Mouse (Mus musculus) liver, embryonic 12.5 days (tissue): ENCODE results near the gene Tex12. TPM values are rescaled to one million over a fixed set of nuclear protein-coding genes. Genes with fewer than 3 reads are reported as not detected.
A peak's percentile ranks its signal among the peaks of the same experiment; 100 is the strongest.

Source experiments
- ATAC-seq: fragments of 200-750 bp; cut with Nextera tagmentation; 2 replicates; pipeline ENCODE4 v1.8.0; 2017; ENCODE audit warnings: moderate number of reproducible peaks, mild to moderate bottlenecking, moderate library complexity
- H3K27ac ChIP-seq: fragments of 300-500 bp; sonication (generic); 2 replicates; pipeline ENCODE4 v1.5.1; 2016; ENCODE audit warnings: mild to moderate bottlenecking
- H3K27me3 ChIP-seq: fragments of 300-500 bp; sonication (generic); replicated peaks from 2 replicates; pipeline ENCODE4 v1.6.1; 2016; ENCODE audit warnings: mild to moderate bottlenecking, moderate library complexity
- H3K36me3 ChIP-seq: fragments of 300-500 bp; sonication (generic); 2 replicates; pipeline ENCODE4 v1.6.1; 2016; ENCODE audit warnings: mild to moderate bottlenecking, moderate library complexity
- H3K4me1 ChIP-seq: fragments of 300-500 bp; sonication (generic); 2 replicates; pipeline ENCODE4 v1.6.1; 2016
- H3K4me2 ChIP-seq: fragments of 300-500 bp; sonication (generic); 2 replicates; pipeline ENCODE4 v1.6.1; 2016; ENCODE audit warnings: mild to moderate bottlenecking, moderate library complexity
- H3K4me3 ChIP-seq: fragments of 300-500 bp; sonication (generic); 2 replicates; pipeline ENCODE4 v1.5.1; 2016; ENCODE audit warnings: mild to moderate bottlenecking, moderate library complexity
- H3K9ac ChIP-seq: fragments of 300-500 bp; sonication (generic); 2 replicates; pipeline ENCODE4 v1.6.1; 2016; ENCODE audit warnings: mild to moderate bottlenecking, moderate library complexity
- H3K9me3 ChIP-seq: fragments of 300-500 bp; sonication (generic); replicated peaks from 2 replicates; pipeline ENCODE4 v1.6.1; 2016; ENCODE audit warnings: mild to moderate bottlenecking, moderate library complexity
- WGBS: fragments of 180-500 bp; shearing (Covaris S2); methylation state at CpG from one replicate; pipeline ENCODE4 v1.1.7; 2016; ENCODE audit not compliant: insufficient replicate concordance; 5-methylcytosine and 5-hydroxymethylcytosine counted together
- polyA plus RNA-seq: library from polyadenylated mRNA; unstranded; fragments of >200 nt; fragmentation: Nextera tagmentation; extraction: Ambion mirVana; gene quantifications from 2 replicates; pipeline ENCODE4 v1.2.1, GENCODE M21; 2016

Gene Tex12
- polyA plus RNA-seq, 1 experiment from 2014 or later, result not detected

DNA sequence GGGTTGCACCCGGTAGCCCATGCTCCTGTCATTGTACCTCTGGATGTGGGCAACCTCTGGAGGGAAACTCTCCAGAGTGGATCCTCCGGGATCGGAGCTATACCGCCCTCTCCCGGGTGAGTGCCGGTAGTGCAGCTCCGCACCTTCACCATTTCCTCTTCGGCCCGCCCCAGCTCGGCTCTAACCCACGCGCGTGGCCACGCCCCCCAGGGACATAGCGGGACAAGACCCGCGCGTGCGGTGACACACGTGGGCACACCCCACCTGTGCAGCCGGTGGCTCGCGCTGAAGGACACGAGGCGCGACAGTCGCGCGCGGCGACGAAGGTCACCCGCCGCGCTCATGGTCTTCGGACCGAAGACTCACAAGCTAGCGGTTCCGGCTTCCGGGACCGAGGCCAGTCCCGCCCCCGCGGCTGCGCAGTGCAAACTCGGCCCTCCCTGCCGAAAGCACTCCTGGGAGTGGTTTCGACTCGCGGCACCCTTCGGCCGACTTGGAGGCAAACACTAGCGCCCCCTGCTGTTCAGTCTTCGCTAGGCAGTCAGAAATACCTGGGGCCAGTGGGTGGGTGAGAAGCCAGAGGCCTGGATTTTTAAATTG lies 32.7 kb downstream of the Tex12 start, which contains the start of gene Pts:
Gene Pts, minus strand, starts transcription at position 432 of the 600 bp plus-strand sequence.
- Histone ChIP-seq H3K27me3 (no peaks in the 10 kb centered on the region), H3K9me3 (no peaks in the 10 kb centered on the region), H3K4me3 (peak within 1 kb of the TSS; percentile 83), H3K4me1 (peaks cover 24% of the 10 kb centered on the region), H3K27ac (peak within 1 kb of the TSS; percentile 80), H3K9ac (peak within 1 kb of the TSS; percentile 81), H3K4me2 (peak within 1 kb of the TSS; percentile 87), H3K36me3 (peaks cover 12% of the 10 kb centered on the region)
- peak; percentile 98 for ATAC-seq
- WGBS, result under 1% methylated on average over 54 of the region's 54 CpGs

DNA sequence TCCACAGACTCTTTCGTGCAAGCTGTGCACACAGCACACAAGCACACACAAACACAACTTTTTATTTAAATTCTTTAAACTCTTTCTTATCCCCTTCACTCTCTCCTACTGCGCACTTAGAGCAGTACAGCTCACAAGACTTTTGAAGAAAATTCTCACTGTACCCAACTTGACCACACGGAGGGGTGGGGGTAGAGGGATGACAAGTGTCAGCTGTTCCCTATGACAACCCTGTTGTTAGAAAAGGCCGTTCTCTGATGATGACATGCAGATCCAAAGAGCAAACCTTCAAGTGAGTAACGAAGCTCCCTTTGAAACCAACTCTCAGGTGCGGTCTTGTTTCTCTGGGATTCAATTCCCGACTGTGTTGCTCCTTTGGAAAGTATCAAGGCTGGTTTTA lies 33.3 kb downstream of the Tex12 start:
- no peaks in the 10 kb centered on the region for H3K9me3 ChIP-seq
- peaks cover 20% of the 10 kb centered on the region for H3K4me1 ChIP-seq
- 27% methylated on average over 7 of the region's 7 CpGs for WGBS
- H3K4me2 ChIP-seq, result peak overlapping the region; percentile 87
- no peaks in the 10 kb centered on the region for H3K27me3 ChIP-seq
- peaks cover 12% of the 10 kb centered on the region for H3K36me3 ChIP-seq
- ATAC-seq, result 0 out of 2 replicates have a peak, but pooled peaks have one; percentile 1
- H3K4me3 ChIP-seq, result peak overlapping the region; percentile 83
- H3K27ac ChIP-seq, result no peak overlapping the region
- peak overlapping the region; percentile 81 for H3K9ac ChIP-seq

DNA sequence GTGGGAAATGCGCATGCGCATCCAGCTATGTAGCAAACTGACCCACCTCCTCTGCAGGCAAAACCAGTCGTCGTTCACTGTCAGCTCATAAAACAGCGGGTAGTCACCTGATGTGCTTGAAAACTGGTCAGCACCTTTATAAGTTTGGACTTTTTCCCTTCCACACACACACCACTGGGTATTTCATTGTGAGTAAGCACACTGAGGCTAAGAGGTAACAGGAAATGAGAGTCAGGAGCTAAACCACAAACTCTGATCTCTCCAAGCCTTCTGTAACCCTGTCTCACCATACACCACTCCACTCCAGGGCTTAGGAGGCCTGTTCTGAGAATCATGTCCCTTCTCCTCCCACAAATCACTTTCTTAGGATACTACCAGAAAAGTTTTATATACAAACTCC lies 35.5 kb downstream of the Tex12 start:
- Histone ChIP-seq H3K27ac (no peak overlapping the region), H3K4me2 (no peak overlapping the region), H3K4me1 (peaks cover 20% of the 10 kb centered on the region), H3K9me3 (no peaks in the 10 kb centered on the region), H3K4me3 (no peak overlapping the region), H3K27me3 (no peaks in the 10 kb centered on the region), H3K9ac (no peak overlapping the region), H3K36me3 (peaks cover 20% of the 10 kb centered on the region)
- no peak for ATAC-seq
- 58% methylated on average over 5 of the region's 5 CpGs for WGBS

DNA sequence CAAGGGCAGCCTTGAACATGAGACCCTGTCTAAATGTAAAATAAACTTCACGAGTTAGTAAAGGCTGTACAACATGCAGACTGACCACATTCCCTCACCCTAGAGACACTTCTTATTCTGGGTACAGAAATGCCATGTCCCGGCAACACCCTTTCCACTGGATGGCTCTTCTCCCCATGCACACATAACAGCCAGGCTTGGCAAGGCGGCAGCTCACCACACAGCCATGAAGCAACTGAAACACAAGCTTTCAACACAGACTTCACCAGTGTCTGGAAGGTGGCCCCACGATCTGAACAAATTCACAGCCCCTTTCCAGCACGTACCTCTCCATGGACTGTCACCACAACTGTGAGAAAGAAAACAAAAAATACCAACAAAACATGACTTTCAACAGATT lies 36.2 kb downstream of the Tex12 start:
- Histone ChIP-seq H3K4me3 (no peak overlapping the region), H3K4me2 (no peak overlapping the region), H3K9ac (no peak overlapping the region), H3K27me3 (no peaks in the 10 kb centered on the region), H3K36me3 (peaks cover 21% of the 10 kb centered on the region), H3K9me3 (no peaks in the 10 kb centered on the region), H3K27ac (no peak overlapping the region), H3K4me1 (peaks cover 20% of the 10 kb centered on the region)
- WGBS, result 70% methylated on average over 5 of the region's 5 CpGs
- no peak for ATAC-seq

DNA sequence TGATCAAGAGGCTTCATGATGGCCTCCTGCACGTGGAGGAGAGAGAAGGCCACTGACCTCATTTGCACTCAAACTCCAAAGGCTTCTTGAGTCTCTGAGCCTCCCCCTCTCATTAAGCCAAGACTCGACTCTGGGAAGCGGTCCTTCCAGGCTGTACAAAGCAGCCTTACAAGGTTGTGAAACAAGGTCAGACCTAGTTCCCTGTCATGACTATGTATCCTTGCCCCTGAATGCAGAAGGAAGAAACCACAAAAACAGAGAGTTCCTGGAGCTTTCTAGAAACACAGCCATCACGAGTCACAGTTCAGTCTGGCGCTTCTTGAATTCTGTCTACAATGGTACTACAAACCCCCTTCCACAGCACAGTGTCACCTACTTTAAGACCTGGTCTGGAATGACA lies 38.6 kb downstream of the Tex12 start:
- no peak for ATAC-seq
- Histone ChIP-seq H3K4me2 (no peak overlapping the region), H3K27me3 (no peaks in the 10 kb centered on the region), H3K9ac (no peak overlapping the region), H3K9me3 (no peaks in the 10 kb centered on the region), H3K36me3 (peaks cover 21% of the 10 kb centered on the region), H3K27ac (no peak overlapping the region), H3K4me3 (no peak overlapping the region), H3K4me1 (peaks cover 15% of the 10 kb centered on the region)
- WGBS, result 62% methylated on average over 5 of the region's 5 CpGs

DNA sequence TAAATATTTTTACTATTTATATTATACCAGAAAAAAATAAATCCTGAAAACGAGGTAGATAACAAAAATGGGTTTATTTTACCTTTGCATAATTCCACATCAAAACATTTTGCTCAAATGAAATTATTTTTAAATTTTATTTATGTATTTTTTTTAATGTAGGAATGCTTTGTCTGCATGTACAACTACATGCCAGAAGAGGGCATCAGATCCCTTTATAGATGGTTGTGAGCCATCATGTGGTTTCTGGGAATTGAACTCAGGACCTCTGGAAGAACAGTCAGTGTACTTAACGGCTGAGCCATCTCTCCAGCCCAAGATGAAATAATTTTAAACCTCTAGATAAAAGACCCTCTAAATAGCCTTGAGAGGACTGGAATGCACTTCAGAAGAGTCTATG lies 39.6 kb downstream of the Tex12 start:
- H3K27ac ChIP-seq, result no peak overlapping the region
- 30% methylated on average over 2 of the region's 2 CpGs for WGBS

DNA sequence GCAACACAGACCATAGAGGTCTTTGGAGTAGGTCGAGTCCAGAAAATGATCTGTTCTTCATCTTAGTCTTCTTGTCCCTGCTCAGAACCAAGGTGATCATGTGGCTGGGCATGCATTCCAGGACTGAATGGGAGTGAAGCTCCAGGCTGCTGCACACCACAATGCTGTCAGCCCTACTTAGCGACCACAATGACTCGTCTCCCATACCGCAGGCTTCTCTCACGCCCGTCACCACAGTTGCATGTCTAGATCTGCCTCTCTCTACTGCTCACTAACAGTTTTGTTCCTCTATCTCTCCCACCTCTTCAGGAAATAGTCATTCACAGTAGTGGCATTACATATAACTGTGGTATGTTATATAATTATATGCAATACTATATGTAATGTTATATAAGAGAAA lies 40.4 kb downstream of the Tex12 start:
- Histone ChIP-seq H3K4me1 (0 out of 2 replicates have a peak, but pooled peaks cover 2% of the 10 kb centered on the region), H3K4me2 (no peak overlapping the region), H3K9me3 (no peaks in the 10 kb centered on the region), H3K9ac (no peak overlapping the region), H3K36me3 (peaks cover 21% of the 10 kb centered on the region), H3K27me3 (no peaks in the 10 kb centered on the region), H3K4me3 (no peak overlapping the region), H3K27ac (no peak overlapping the region)
- no peak; the same call in 1 of the 2 replicates for ATAC-seq
- WGBS, result 34% methylated on average over 6 of the region's 6 CpGs

More for the DNA sequence above, 39.6 kb downstream of the Tex12 start:
- no peaks in the 10 kb centered on the region for H3K27me3 ChIP-seq
- H3K4me2 ChIP-seq, result no peak overlapping the region
- H3K4me1 ChIP-seq, result peaks cover 4% of the 10 kb centered on the region; the same call in 1 of the 2 replicates
- no peak overlapping the region for H3K9ac ChIP-seq
- no peak for ATAC-seq
- H3K9me3 ChIP-seq, result no peaks in the 10 kb centered on the region
- peaks cover 21% of the 10 kb centered on the region for H3K36me3 ChIP-seq
- no peak overlapping the region for H3K4me3 ChIP-seq

DNA sequence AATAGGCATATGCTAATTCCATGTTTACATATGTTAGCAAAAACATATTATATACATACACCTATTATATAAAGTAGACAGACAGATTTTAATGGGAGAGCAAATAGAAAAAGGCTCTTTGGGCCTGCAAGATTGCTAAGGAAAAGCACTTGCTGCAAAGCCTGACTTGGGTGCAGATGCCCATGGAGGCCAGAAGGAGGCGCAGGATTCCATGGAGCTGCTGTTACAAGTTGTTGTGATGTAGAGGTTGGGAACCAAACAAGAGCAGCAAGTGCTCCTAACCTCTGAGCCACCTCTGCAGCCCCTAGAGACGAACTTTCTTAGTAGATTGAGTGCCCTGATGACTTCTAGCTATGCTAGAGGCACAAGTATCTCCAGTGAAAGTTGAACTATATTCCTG lies 42.3 kb downstream of the Tex12 start:
- WGBS, result 11% methylated on average over 2 of the region's 2 CpGs
- no peaks in the 10 kb centered on the region for H3K9me3 ChIP-seq
- no peak for ATAC-seq
- H3K4me2 ChIP-seq, result no peak overlapping the region
- no peak overlapping the region for H3K9ac ChIP-seq
- H3K27me3 ChIP-seq, result no peaks in the 10 kb centered on the region
- H3K4me1 ChIP-seq, result no peaks in the 10 kb centered on the region
- H3K36me3 ChIP-seq, result peaks cover 9% of the 10 kb centered on the region; the same call in 1 of the 2 replicates
- H3K4me3 ChIP-seq, result no peak overlapping the region
- H3K27ac ChIP-seq, result no peak overlapping the region

DNA sequence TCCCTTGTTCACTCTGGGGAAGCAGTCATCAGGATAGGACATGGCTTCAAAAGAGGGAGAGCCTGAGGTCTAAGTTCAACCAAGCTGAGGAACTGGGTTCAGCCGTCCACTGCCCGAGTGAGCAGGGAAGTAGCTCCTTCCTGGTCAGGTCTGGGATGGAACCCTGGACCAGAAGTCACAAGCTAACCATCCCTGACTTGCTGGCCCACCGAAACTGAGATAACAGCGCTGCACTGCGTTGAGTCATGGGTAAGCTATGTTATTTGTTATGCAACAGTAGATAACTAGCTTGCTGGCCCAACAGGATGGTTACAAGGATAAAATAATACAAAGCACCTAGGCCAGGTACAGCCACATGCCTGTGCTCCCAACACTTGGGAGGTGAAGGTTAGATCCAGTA lies 45.7 kb downstream of the Tex12 start:
- no peak overlapping the region for H3K27ac ChIP-seq
- no peaks in the 10 kb centered on the region for H3K9me3 ChIP-seq
- no peak for ATAC-seq
- H3K4me2 ChIP-seq, result no peak overlapping the region
- 49% methylated on average over 5 of the region's 5 CpGs for WGBS
- H3K36me3 ChIP-seq, result 0 out of 2 replicates have a peak, but pooled peaks cover under 1% of the 10 kb centered on the region
- no peak overlapping the region for H3K9ac ChIP-seq
- no peaks in the 10 kb centered on the region for H3K4me1 ChIP-seq
- no peak overlapping the region for H3K4me3 ChIP-seq
- no peaks in the 10 kb centered on the region for H3K27me3 ChIP-seq

DNA sequence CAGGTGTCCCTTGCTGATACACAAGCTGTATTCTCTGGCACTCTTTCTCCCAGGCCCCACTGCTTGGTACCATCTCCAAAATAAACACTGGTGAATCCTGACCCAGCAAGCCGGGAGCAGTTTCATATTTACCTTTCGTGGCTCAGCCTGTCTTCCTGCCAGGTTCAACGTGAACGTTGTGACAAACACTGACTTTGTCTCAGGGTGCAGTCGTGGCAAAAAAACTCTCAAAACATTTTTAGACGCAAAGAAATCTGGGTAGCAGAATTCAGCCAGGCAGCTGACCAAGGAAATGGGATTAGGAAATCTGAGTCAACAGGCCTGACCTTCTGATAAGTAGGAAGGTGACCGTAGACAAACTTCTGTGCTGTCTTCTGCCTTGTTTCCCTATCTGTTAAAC lies 53.6 kb downstream of the Tex12 start:
- Histone ChIP-seq H3K9ac (no peak overlapping the region), H3K9me3 (no peaks in the 10 kb centered on the region), H3K27me3 (no peaks in the 10 kb centered on the region), H3K4me1 (peaks cover 12% of the 10 kb centered on the region; the same call in 1 of the 2 replicates), H3K27ac (no peak overlapping the region), H3K36me3 (no peaks in the 10 kb centered on the region), H3K4me3 (no peak overlapping the region), H3K4me2 (no peak overlapping the region)
- ATAC-seq, result no peak
- WGBS, result 37% methylated on average over 7 of the region's 7 CpGs
